Mouse (Mus musculus) MEL (cell line): ENCODE measurements around the gene Entpd7. TPM values are rescaled to one million over a fixed set of nuclear protein-coding genes. Genes with fewer than 3 reads are reported as not detected.

Experiments used
- DNase-seq: peaks from one replicate; pipeline ENCODE4 v3.0.0; 2011; ENCODE audit warnings: low read depth, low spot score
- H3K27ac ChIP-seq: 2 replicates; pipeline ENCODE4 v1.5.1; 2012; ENCODE audit warnings: low read depth, mild to moderate bottlenecking, control low read depth, low read length, moderate library complexity; ENCODE audit not compliant: control insufficient read depth
- H3K27me3 ChIP-seq, 2 experiments: fragments of 150-350 bp in 1 of 2; sonication (generic) in 1 of 2; 2 replicates each; pipeline ENCODE4 v1.6.1; 2012; ENCODE audit warnings: low read length in 2 of 2, mild to moderate bottlenecking in 2 of 2, improper control_type of control experiment in 1 of 2, moderate library complexity in 1 of 2; ENCODE audit not compliant: insufficient read depth in 2 of 2, control insufficient read depth in 1 of 2
- H3K36me3 ChIP-seq, 2 experiments: 2 replicates each; pipeline ENCODE4 v1.6.1; 2012 to 2014; ENCODE audit warnings: low read length in 2 of 2, improper control_type of control experiment in 1 of 2, inconsistent platforms in 1 of 2, mild to moderate bottlenecking in 1 of 2; ENCODE audit not compliant: insufficient read depth in 2 of 2, control insufficient read depth in 1 of 2
- H3K4me1 ChIP-seq, 2 experiments: fragments of 150-350 bp in 1 of 2; sonication (generic) in 1 of 2; 2 replicates each; pipeline ENCODE4 v1.6.1; 2012; ENCODE audit warnings: low read length in 2 of 2, improper control_type of control experiment in 1 of 2, mild to moderate bottlenecking in 1 of 2; ENCODE audit not compliant: insufficient read depth in 2 of 2, control insufficient read depth in 1 of 2
- H3K4me3 ChIP-seq, 2 experiments: fragments of 150-350 bp in 1 of 2; sonication (generic) in 1 of 2; 2 replicates each; pipeline ENCODE4 v1.5.1; 2012; ENCODE audit warnings: low read depth in 2 of 2, low read length in 2 of 2, mild to moderate bottlenecking in 2 of 2, moderate library complexity in 2 of 2, control low read depth in 1 of 2, improper control_type of control experiment in 1 of 2; ENCODE audit not compliant: control insufficient read depth in 1 of 2, insufficient read depth in 1 of 2
- H3K79me2 ChIP-seq: 2 replicates; pipeline ENCODE4 v1.6.1; 2012; ENCODE audit warnings: mild to moderate bottlenecking, low read length, moderate library complexity; ENCODE audit not compliant: control insufficient read depth, poor library complexity, insufficient read depth
- H3K9ac ChIP-seq: 2 replicates; pipeline ENCODE4 v1.6.1; 2012; ENCODE audit warnings: low read depth, mild to moderate bottlenecking, control low read depth, low read length, moderate library complexity; ENCODE audit not compliant: control insufficient read depth, poor library complexity, severe bottlenecking
- H3K9me3 ChIP-seq: fragments of 150-350 bp; sonication (generic); replicated peaks from 2 replicates; pipeline ENCODE4 v1.6.1; 2012; ENCODE audit warnings: mild to moderate bottlenecking, low read length, improper control_type of control experiment, moderate library complexity; ENCODE audit not compliant: insufficient read depth
- BHLHE40 ChIP-seq: IDR thresholded peaks from 2 replicates; pipeline ENCODE4 v1.6.1; 2012; ENCODE audit warnings: low read depth, mild to moderate bottlenecking, inconsistent platforms, low read length, improper control_type of control experiment, borderline replicate concordance
- CTCF ChIP-seq, 3 experiments: IDR thresholded peaks in 2 of 3; conservative IDR thresholded peaks in 1 of 3; 2 replicates each; pipeline ENCODE4 v1.5.1; 2011 to 2012; ENCODE audit warnings: low read length in 3 of 3, low read depth in 2 of 3, mild to moderate bottlenecking in 2 of 3, improper control_type of control experiment in 1 of 3, inconsistent platforms in 1 of 3, mixed read lengths in 1 of 3, moderate library complexity in 1 of 3; ENCODE audit not compliant: control insufficient read depth in 1 of 3, insufficient read depth in 1 of 3, poor library complexity in 1 of 3, severe bottlenecking in 1 of 3
- ELF1 ChIP-seq: IDR thresholded peaks from 2 replicates; pipeline ENCODE4 v1.6.1; 2014; ENCODE audit warnings: low read depth, mild to moderate bottlenecking, inconsistent platforms, low read length, improper control_type of control experiment, moderate library complexity
- EP300 ChIP-seq, 2 experiments: IDR thresholded peaks; 2 replicates each; pipeline ENCODE4 v1.6.1; 2011; ENCODE audit warnings: improper control_type of control experiment in 2 of 2, low read length in 2 of 2, low read depth in 1 of 2, mild to moderate bottlenecking in 1 of 2
- ETS1 ChIP-seq: IDR thresholded peaks from 2 replicates; pipeline ENCODE4 v1.6.1; 2012; ENCODE audit warnings: low read depth, mild to moderate bottlenecking, inconsistent platforms, low read length, improper control_type of control experiment, moderate library complexity
- GATA1 ChIP-seq: IDR thresholded peaks from 2 replicates; pipeline ENCODE4 v1.6.1; 2011; ENCODE audit warnings: low read depth, low read length, improper control_type of control experiment
- HCFC1 ChIP-seq: IDR thresholded peaks from 2 replicates; pipeline ENCODE4 v1.6.1; 2012; ENCODE audit warnings: low read depth, mild to moderate bottlenecking, inconsistent platforms, low read length, improper control_type of control experiment, moderate library complexity
- JUND ChIP-seq: IDR thresholded peaks from 2 replicates; pipeline ENCODE4 v1.6.1; 2011; ENCODE audit warnings: low read depth, mild to moderate bottlenecking, improper control_type of control experiment, low read length
- KAT2A ChIP-seq: conservative IDR thresholded peaks from 2 replicates; pipeline ENCODE4 v1.6.1; 2012; ENCODE audit warnings: low read depth, low read length, improper control_type of control experiment, inconsistent platforms
- MAFK ChIP-seq: IDR thresholded peaks from 2 replicates; pipeline ENCODE4 v1.6.1; 2011; ENCODE audit warnings: low read depth, mild to moderate bottlenecking, low read length, improper control_type of control experiment, borderline replicate concordance
- MAX ChIP-seq: IDR thresholded peaks from 2 replicates; pipeline ENCODE4 v1.6.1; 2011; ENCODE audit warnings: low read length, improper control_type of control experiment
- MEF2A ChIP-seq: IDR thresholded peaks from 2 replicates; pipeline ENCODE4 v1.6.1; 2014; ENCODE audit warnings: low read depth, mild to moderate bottlenecking, inconsistent platforms, low read length, improper control_type of control experiment; ENCODE audit not compliant: poor library complexity, insufficient replicate concordance, severe bottlenecking; ENCODE audit errors: extremely low read depth
- MXI1 ChIP-seq: IDR thresholded peaks from 2 replicates; pipeline ENCODE4 v1.6.1; 2011; ENCODE audit warnings: mild to moderate bottlenecking, low read depth, low read length, improper control_type of control experiment
- MYB ChIP-seq: IDR thresholded peaks from 2 replicates; pipeline ENCODE4 v1.6.1; 2011; ENCODE audit warnings: mild to moderate bottlenecking, low read depth, low read length, improper control_type of control experiment
- NRF1 ChIP-seq: IDR thresholded peaks from 2 replicates; pipeline ENCODE4 v1.6.1; 2014; ENCODE audit warnings: low read depth, mild to moderate bottlenecking, inconsistent platforms, low read length, improper control_type of control experiment, moderate library complexity; ENCODE audit not compliant: poor library complexity, insufficient read depth, severe bottlenecking
- POLR2A ChIP-seq, 2 experiments: IDR thresholded peaks; 2 replicates each; pipeline ENCODE4 v1.6.1; 2011 to 2012; ENCODE audit warnings: low read length in 2 of 2, mild to moderate bottlenecking in 2 of 2, control low read depth in 1 of 2, improper control_type of control experiment in 1 of 2, low read depth in 1 of 2, moderate library complexity in 1 of 2; ENCODE audit not compliant: control insufficient read depth in 1 of 2, insufficient read depth in 1 of 2, poor library complexity in 1 of 2
- RCOR1 ChIP-seq: IDR thresholded peaks from 2 replicates; pipeline ENCODE4 v1.6.1; 2012; ENCODE audit warnings: low read depth, mild to moderate bottlenecking, inconsistent platforms, low read length, improper control_type of control experiment
- SIN3A ChIP-seq: IDR thresholded peaks from 2 replicates; pipeline ENCODE4 v1.6.1; 2012; ENCODE audit warnings: low read length, improper control_type of control experiment, inconsistent platforms
- TAL1 ChIP-seq: IDR thresholded peaks from 2 replicates; pipeline ENCODE4 v1.6.1; 2012; ENCODE audit warnings: mild to moderate bottlenecking, inconsistent platforms, low read length, moderate library complexity, mixed read lengths
- TBP ChIP-seq: IDR thresholded peaks from 2 replicates; pipeline ENCODE4 v1.8.0; 2011; ENCODE audit warnings: low read depth, low read length, improper control_type of control experiment
- TCF12 ChIP-seq: IDR thresholded peaks from 2 replicates; pipeline ENCODE4 v1.6.1; 2014; ENCODE audit warnings: low read depth, mild to moderate bottlenecking, inconsistent platforms, low read length, improper control_type of control experiment, moderate library complexity
- UBTF ChIP-seq: IDR thresholded peaks from 2 replicates; pipeline ENCODE4 v1.6.1; 2012; ENCODE audit warnings: low read depth, mild to moderate bottlenecking, inconsistent platforms, low read length, improper control_type of control experiment, moderate library complexity, borderline replicate concordance; ENCODE audit not compliant: insufficient read depth
- USF2 ChIP-seq, 2 experiments: IDR thresholded peaks; 2 replicates each; pipeline ENCODE4 v1.6.1; 2011 to 2012; ENCODE audit warnings: improper control_type of control experiment in 2 of 2, low read length in 2 of 2, borderline replicate concordance in 1 of 2, inconsistent platforms in 1 of 2, low read depth in 1 of 2, mild to moderate bottlenecking in 1 of 2; ENCODE audit not compliant: insufficient read depth in 1 of 2
- ZC3H11A ChIP-seq: IDR thresholded peaks from 2 replicates; pipeline ENCODE4 v1.6.1; 2012; ENCODE audit warnings: low read depth, mild to moderate bottlenecking, inconsistent platforms, low read length, improper control_type of control experiment
- ZNF384 ChIP-seq: IDR thresholded peaks from 2 replicates; pipeline ENCODE4 v1.6.1; 2012; ENCODE audit warnings: low read depth, mild to moderate bottlenecking, inconsistent platforms, low read length, improper control_type of control experiment
- polyA plus RNA-seq, 2 experiments: library from polyadenylated mRNA; stranded (reverse) in 1 of 2; unstranded in 1 of 2; fragments of >175 nt in 1 of 2; fragments of >200 nt in 1 of 2; gene quantifications; 2 replicates each; pipeline versions ENCODE4 v1.2.1 to v1.2.4; 2012; ENCODE audit warnings: low replicate concordance in 2 of 2, low read depth in 1 of 2; ENCODE audit not compliant: insufficient read length in 2 of 2, insufficient read depth in 1 of 2, missing spikeins in 1 of 2
- total RNA-seq: library from RNA; depleted of rRNA; stranded (reverse); fragments of 300-350 nt; gene quantifications from 2 replicates; pipeline ENCODE4 v1.2.3, GENCODE M21; 2012

The Entpd7 gene
- total and polyA plus RNA-seq, 3 experiments, result 4.2 to 7.7 TPM; not detected in 1

GRCm38 (mm10) chr19:43673513-43674315 is 15.8 kb upstream of the Entpd7 start:
- no peak for TF ChIP-seq UBTF
- 0 out of 2 replicates have a peak, but pooled peaks have one; percentile 28 for TF ChIP-seq MAX
- TF ChIP-seq USF2 (IDR thresholded peaks at IDR 0.05; ENCODE audit: borderline replicate concordance in 1 of 2, insufficient read depth in 1 of 2, low read depth in 1 of 2, low read length in 2 of 2), result no peak
- TF ChIP-seq MEF2A, result no peak
- TF ChIP-seq NRF1, result no peak
- TF ChIP-seq TAL1, result peak; percentile 70
- 0 out of 2 replicates have a peak, but pooled peaks have one; percentile 44 for TF ChIP-seq TCF12
- no peak; the same call in 1 of the 2 replicates for TF ChIP-seq RCOR1
- no peak for TF ChIP-seq ZNF384
- peak; percentile 91 for TF ChIP-seq SIN3A
- TF ChIP-seq ETS1, result peak; percentile 84
- no peak for TF ChIP-seq CTCF (IDR thresholded peaks at IDR 0.05 in 2 of 3, conservative IDR thresholded peaks at IDR 0.05 in 1 of 3; ENCODE audit: control insufficient read depth in 1 of 3, insufficient read depth in 1 of 3, low read depth in 2 of 3, low read length in 3 of 3, poor library complexity in 1 of 3, severe bottlenecking in 1 of 3)
- TF ChIP-seq ELF1, result no peak
- no peak for TF ChIP-seq MYB
- no peak for TF ChIP-seq MAFK
- TF ChIP-seq ZC3H11A, result no peak
- TF ChIP-seq GATA1, result peak; percentile 48; the same call in 1 of the 2 replicates
- peak; percentile 66 to 72 for TF ChIP-seq EP300 (IDR thresholded peaks at IDR 0.05; ENCODE audit: low read depth in 1 of 2, low read length in 2 of 2)
- TF ChIP-seq JUND, result no peak
- no peak for TF ChIP-seq POLR2A (IDR thresholded peaks at IDR 0.05; ENCODE audit: control insufficient read depth in 1 of 2, insufficient read depth in 1 of 2, low read depth in 1 of 2, low read length in 2 of 2, poor library complexity in 1 of 2)
- TF ChIP-seq KAT2A, result no peak
- peak; percentile 42 for TF ChIP-seq MXI1
- 0 out of 2 replicates have a peak, but pooled peaks have one; percentile 15 for TF ChIP-seq TBP
- peak; percentile 50; the same call in 1 of the 2 replicates for TF ChIP-seq HCFC1
- TF ChIP-seq BHLHE40, result no peak
- Histone ChIP-seq H3K27ac (peak overlapping the region; percentile 61), H3K27me3 (no peaks in the 10 kb centered on the region), H3K36me3 (peaks cover 0 to 32% of the 10 kb centered on the region in 2 experiments; a peak in 2 of 4 replicates), H3K9me3 (no peaks in the 10 kb centered on the region), H3K4me1 (peaks cover 12 to 28% of the 10 kb centered on the region in 2 experiments), H3K9ac (peak overlapping the region; percentile 90), H3K4me3 (peak overlapping the region; percentile 83 to 96), H3K79me2 (peaks cover 49% of the 10 kb centered on the region)
- peak; percentile 74 for DNase-seq
